Mouse (Mus musculus): Measurements from ENCODE around the gene Myo1g. TPM values are rescaled to one million over a fixed set of nuclear protein-coding genes. Genes with fewer than 3 reads are reported as not detected.

Gene Myo1g
- total RNA-seq, 1 experiment from 2014 or later, result 46.3 TPM

DNA sequence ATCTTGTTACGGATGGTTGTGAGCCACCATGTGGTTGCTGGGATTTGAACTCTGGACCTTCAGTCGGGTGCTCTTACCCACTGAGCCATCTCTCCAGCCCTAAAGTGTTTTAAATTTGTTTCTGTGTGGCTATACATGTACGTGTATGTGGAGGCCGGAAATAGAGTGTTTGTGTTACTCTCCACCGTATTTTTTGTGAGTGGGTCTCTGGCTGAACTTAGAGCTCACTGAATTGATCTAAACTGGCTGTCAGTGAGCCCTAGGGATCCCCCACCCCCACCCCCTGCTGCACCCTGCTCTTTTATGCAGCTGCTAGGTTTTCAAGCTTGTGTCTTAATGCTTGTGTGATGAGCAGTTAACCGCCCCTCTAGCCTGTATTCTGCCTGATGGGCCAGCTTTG lies 43.9 kb downstream of the Myo1g start:
- no peak for ATAC-seq (replicated peaks in 1 of 2; ENCODE audit: insufficient read depth in 1 of 2, low FRiP score in 2 of 2, low TSS enrichment in 1 of 2, low read depth in 1 of 2, poor library complexity in 2 of 2, severe bottlenecking in 2 of 2)

DNA sequence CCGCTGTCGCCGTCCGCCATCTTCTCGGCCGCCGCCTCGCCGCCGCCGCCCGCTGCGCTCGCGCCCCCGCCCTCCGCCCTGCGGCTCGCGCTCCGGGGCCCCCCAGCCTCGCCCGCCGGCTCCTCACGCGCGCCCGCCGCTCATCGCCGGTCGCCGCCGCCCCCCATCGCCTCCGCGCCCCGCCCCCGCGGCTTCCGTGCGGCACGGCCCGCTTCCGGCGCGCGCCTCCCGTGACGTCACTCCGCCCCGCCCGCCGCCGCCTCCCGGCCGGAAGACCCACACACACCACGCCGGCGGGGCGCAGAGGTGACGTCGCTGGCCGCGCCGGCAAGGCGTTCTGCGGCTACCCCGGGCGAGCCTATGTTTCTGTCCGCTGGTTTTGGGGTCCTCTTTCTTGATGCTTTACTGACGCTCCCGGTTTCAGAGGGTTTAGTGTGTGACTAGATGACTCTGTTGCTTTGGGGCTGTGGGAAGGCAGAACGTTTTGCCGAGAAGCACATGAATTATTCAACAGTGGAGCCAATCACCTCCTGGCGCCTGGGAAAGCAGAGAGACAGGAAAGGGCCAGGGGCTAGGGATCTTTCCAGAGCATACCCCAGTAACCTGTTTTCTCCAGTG lies 44.8 kb downstream of the Myo1g start, which contains the start of gene Purb:
TSS of gene Purb (minus strand) at position 51 of the 618 bp plus-strand sequence.
- ATAC-seq (replicated peaks in 1 of 2; ENCODE audit: insufficient read depth in 1 of 2, low FRiP score in 2 of 2, low TSS enrichment in 1 of 2, low read depth in 1 of 2, poor library complexity in 2 of 2, severe bottlenecking in 2 of 2), result peak; percentile 79 to 87

DNA sequence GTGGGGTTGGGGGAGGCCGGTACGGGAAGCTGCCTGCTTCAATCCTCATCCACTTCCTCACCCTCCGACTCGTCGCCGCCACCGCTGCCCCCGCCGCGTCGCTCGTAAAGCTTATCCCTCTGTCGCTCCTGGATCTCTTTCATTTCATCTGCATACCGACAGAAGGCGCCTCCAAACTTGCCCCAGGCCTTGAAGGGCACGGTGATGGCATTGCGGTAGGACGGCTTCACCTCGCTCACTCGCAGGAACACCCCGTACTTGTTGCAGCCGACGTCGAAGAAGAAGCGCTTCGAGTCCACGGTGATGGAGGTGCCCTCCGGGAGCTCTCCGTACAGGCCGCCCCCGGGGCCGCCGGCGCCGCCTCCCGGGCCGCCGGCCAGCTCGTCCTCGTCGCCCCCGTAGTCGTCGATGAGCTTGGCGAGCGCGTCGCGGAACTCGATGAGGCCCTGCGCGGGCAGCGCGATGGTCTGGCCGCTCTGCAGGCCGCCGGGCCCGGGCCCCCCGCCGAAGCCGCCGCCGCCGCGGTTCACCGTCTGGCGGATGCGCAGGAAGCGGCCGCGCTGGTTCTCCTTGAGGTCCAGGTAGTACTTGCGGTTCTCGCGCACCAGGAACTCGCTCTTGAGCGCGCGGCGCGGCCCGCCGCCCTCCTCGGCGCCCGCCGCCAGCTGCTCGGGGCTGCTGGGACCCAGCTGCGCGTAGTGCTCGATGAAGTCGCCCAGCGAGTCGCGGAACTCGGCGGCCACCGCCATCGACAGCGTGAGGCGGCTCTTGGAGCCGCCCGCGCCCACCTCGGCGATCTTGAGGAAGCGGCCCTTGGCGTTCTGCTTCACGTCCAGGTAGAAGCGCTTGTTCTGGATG lies 45.7 kb downstream of the Myo1g start:
- ATAC-seq (replicated peaks in 1 of 2; ENCODE audit: insufficient read depth in 1 of 2, low FRiP score in 2 of 2, low TSS enrichment in 1 of 2, low read depth in 1 of 2, poor library complexity in 2 of 2, severe bottlenecking in 2 of 2), result peak; percentile 25 to 43; a peak in 2 of 4 replicates

DNA sequence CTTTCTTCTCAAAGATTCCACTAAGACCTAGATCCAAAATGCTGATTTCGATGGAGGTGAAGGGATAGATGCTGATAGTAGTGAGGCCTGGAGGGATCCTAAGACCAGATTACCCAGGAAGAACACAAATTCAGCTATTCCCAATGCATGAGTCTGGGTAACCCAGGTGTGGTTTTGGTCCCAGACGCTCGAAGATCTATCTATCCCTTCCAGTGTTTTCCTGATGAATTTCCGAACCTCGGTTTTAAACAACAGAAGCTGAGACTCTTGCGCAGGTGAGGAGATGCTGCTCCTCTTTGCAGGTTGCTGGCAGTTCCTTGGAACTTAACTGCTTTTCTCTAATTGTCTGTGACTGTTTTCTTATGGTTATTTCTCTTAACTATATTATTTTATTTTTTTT lies 46.4 kb downstream of the Myo1g start:
- ATAC-seq (replicated peaks in 1 of 2; ENCODE audit: insufficient read depth in 1 of 2, low FRiP score in 2 of 2, low TSS enrichment in 1 of 2, low read depth in 1 of 2, poor library complexity in 2 of 2, severe bottlenecking in 2 of 2), result no peak

GRCm38 (mm10) chr11:6472076-6472475 lies 48.7 kb downstream of the Myo1g start:
- no peak for ATAC-seq (replicated peaks in 1 of 2; ENCODE audit: insufficient read depth in 1 of 2, low FRiP score in 2 of 2, low TSS enrichment in 1 of 2, low read depth in 1 of 2, poor library complexity in 2 of 2, severe bottlenecking in 2 of 2)

GRCm38 (mm10) chr11:6471493-6471892 lies 49.3 kb downstream of the Myo1g start:
- no peak for ATAC-seq (replicated peaks in 1 of 2; ENCODE audit: insufficient read depth in 1 of 2, low FRiP score in 2 of 2, low TSS enrichment in 1 of 2, low read depth in 1 of 2, poor library complexity in 2 of 2, severe bottlenecking in 2 of 2)

DNA sequence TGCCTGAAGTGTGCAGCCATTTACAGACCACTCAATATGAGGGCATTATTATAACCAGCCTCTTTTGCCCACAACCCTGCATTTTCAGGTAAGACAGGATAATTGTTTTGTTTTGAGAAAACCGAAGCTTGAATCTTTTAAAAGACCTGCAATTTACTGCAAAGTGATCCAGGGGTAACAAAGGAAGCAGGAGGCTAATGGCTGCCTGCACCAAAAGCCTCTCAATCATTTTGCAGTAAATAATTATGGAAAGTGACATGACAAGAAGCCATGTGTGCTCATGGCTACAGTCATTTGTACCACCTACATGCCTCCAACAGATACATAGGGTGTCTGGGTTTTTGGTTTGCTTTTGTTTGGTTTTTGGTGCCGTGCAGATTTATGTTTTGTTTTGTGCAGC lies 49.7 kb downstream of the Myo1g start:
- ATAC-seq (replicated peaks in 1 of 2; ENCODE audit: insufficient read depth in 1 of 2, low FRiP score in 2 of 2, low TSS enrichment in 1 of 2, low read depth in 1 of 2, poor library complexity in 2 of 2, severe bottlenecking in 2 of 2), result no peak

- no peak for ATAC-seq (replicated peaks in 1 of 2; ENCODE audit: insufficient read depth in 1 of 2, low FRiP score in 2 of 2, low TSS enrichment in 1 of 2, low read depth in 1 of 2, poor library complexity in 2 of 2, severe bottlenecking in 2 of 2)
Measured at GRCm38 (mm10) chr11:6468541-6468940, 52.2 kb downstream of the Myo1g start.

DNA sequence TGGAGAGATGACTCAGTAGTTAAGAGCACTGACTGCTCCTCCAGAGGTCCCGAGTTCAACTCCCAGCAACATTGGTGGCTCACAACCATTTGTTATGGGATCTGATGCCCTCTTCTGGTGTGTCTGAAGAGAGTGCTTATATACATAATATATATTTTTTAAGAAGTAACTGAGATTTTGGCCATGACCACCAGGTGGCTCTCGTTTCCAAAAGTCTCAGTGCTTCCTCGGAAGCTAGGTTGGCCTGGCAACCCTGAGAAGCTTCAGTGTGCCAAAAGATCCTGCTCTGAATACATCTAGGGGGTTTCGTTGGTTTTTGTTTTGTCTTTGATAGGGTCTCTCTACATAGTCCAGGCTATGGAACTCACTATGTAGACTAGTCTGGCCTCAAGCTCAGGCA lies 55.6 kb downstream of the Myo1g start:
- peak; percentile 81 to 88 for ATAC-seq (replicated peaks in 1 of 2; ENCODE audit: insufficient read depth in 1 of 2, low FRiP score in 2 of 2, low TSS enrichment in 1 of 2, low read depth in 1 of 2, poor library complexity in 2 of 2, severe bottlenecking in 2 of 2)

- peak in 1 of 2 experiments; percentile 46; a peak in 1 of 4 replicates for ATAC-seq (replicated peaks in 1 of 2; ENCODE audit: insufficient read depth in 1 of 2, low FRiP score in 2 of 2, low TSS enrichment in 1 of 2, low read depth in 1 of 2, poor library complexity in 2 of 2, severe bottlenecking in 2 of 2)
Measured at GRCm38 (mm10) chr11:6463159-6463837, 57.5 kb downstream of the Myo1g start.

Other genes starting within 250 kb of the Myo1g start
- gene Tmed4, start 246.1 kb downstream of the Myo1g start, total RNA-seq (2017), result 50.3 and 67.4 TPM in 2 replicates
- 71.7 and 94.2 TPM in 2 replicates for gene Ogdh, start 229.3 kb downstream of the Myo1g start, total RNA-seq (2017)
- gene Zmiz2, start 131.9 kb downstream of the Myo1g start, total RNA-seq (2017), result 11.1 and 14.8 TPM in 2 replicates
- gene Ppia, start 105.5 kb downstream of the Myo1g start, total RNA-seq (2017), result 1,374 and 1,758 TPM in 2 replicates
- 138 and 152 TPM in 2 replicates for gene H2afv, start 76.5 kb downstream of the Myo1g start, total RNA-seq (2017)
- 75.8 and 78.8 TPM in 2 replicates for gene Purb, start 45.0 kb downstream of the Myo1g start, total RNA-seq (2017)
- gene Ccm2, start 25.9 kb upstream of the Myo1g start, total RNA-seq (2017), result 46.1 and 80.2 TPM in 2 replicates
- 0.05 TPM in 1 of 2 replicates, not detected in the other for gene Nacad, start 85.1 kb upstream of the Myo1g start, total RNA-seq (2017)
- gene Tbrg4, start 105.1 kb upstream of the Myo1g start, total RNA-seq (2017), result 19.9 and 36.6 TPM in 2 replicates
- gene Wap, start 117.7 kb upstream of the Myo1g start, total RNA-seq (2017), result not detected in 2 replicates
- 0.25 TPM in 1 of 2 replicates, not detected in the other for gene Ramp3, start 137.6 kb upstream of the Myo1g start, total RNA-seq (2017)